In the genomic region with DNA sequence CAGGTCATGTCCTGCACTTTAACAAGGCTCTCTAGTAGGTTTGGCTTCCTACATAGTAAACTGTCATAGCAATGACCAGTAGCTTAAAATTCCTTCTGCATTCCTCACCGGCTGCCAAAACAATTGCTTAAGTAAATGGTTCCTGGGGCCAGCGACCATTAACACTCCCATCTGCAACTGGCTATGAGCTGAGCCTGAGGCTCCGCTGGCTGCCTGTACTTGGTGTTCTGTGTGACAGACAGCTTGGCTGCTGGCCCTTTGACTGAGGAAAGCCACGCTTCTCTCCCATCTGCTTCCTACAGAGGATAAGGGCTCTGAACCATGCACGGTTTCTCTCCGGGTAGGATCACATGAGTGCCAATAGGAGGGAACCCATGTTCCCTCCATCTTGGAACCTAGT, we compare ENCODE assay signal across 9 mouse cellular contexts. TPM values are rescaled to one million over a fixed set of nuclear protein-coding genes. Genes with fewer than 3 reads are reported as not detected.
DNase-seq lines count a peak whose midpoint lies in the region; ATAC-seq and TF ChIP-seq lines count a peak whose summit lies in the region.
"Had no signal": no experiment of that assay in that cellular context is flagged by ENCODE, and none has a peak within 500 bp of the region (broad histone marks: within the 10 kb centered on the region; RNA-seq: fewer than 3 reads in every experiment).

No protein-coding gene starts in this region.

- H3K36me3 ChIP-seq in hindbrain, postnatal 0 days (ENCODE audit: insufficient read depth, low read length), result no peaks in the 10 kb centered on the region
- H3K36me3 ChIP-seq: liver, embryonic 13.5 days had no signal

- H3K27me3 ChIP-seq in hindbrain, postnatal 0 days (ENCODE audit: insufficient read depth, low read length), result no peaks in the 10 kb centered on the region
- H3K27me3 ChIP-seq: liver, embryonic 13.5 days had no signal

- no peak overlapping the region for H3K4me3 ChIP-seq in hindbrain, postnatal 0 days (ENCODE audit: low read length)
- H3K4me3 ChIP-seq: liver, embryonic 13.5 days had no signal

- no peak overlapping the region for H3K4me2 ChIP-seq in hindbrain, postnatal 0 days (ENCODE audit: low read depth, low read length)
- H3K4me2 ChIP-seq: liver, embryonic 13.5 days had no signal

- no peak overlapping the region for H3K9ac ChIP-seq in hindbrain, postnatal 0 days (replicated peaks; ENCODE audit: low read length)
- H3K9ac ChIP-seq: liver, embryonic 13.5 days had no signal

- no peaks in the 10 kb centered on the region for H3K4me1 ChIP-seq in hindbrain, postnatal 0 days (ENCODE audit: insufficient read depth, low read length)
- H3K4me1 ChIP-seq: liver, embryonic 13.5 days had no signal

- TF ChIP-seq CTCF in hindbrain, postnatal 0 days (IDR thresholded peaks at IDR 0.05; ENCODE audit: low read depth), result no peak

- ATAC-seq in hindbrain, postnatal 0 days, result peak; percentile 88

- peak; percentile 21 for DNase-seq in adrenal gland, adult 2 months
- DNase-seq in adrenal gland, postnatal 4 days (ENCODE audit: low spot score in 2 of 2), result no peak
- DNase-seq in urinary bladder, postnatal 14 days (ENCODE audit: low spot score), result peak; percentile 28
- DNase-seq in urinary bladder, postnatal 10 days (ENCODE audit: low spot score), result no peak
- peak; percentile 78 for DNase-seq in hindbrain, postnatal 0 days (ENCODE audit: low spot score)
- peak; percentile 47 for DNase-seq in lung, postnatal 14 days
- DNase-seq in liver, result no peak
- DNase-seq in left cerebral cortex, adult 8-10 months (ENCODE audit: low spot score in 2 of 2), result no peak
- DNase-seq: liver, embryonic 13.5 days had no signal

- no peaks in the 10 kb centered on the region for H3K9me3 ChIP-seq in hindbrain, postnatal 0 days (ENCODE audit: low read length)
- H3K9me3 ChIP-seq: liver, embryonic 13.5 days had no signal

- no peak overlapping the region for H3K27ac ChIP-seq in hindbrain, postnatal 0 days
- H3K27ac ChIP-seq: liver, embryonic 13.5 days had no signal

- 31% methylated on average over 6 of the region's 6 CpGs for WGBS in hindbrain, postnatal 0 days

RNA-seq across cellular contexts. Expression of gene Lypd6b, which starts 53.1 kb away (rescaled TPM):
- 1 to 10 TPM in 1 of 2 experiments, not detected in 1; 1.1 TPM for total RNA-seq in adrenal gland, adult 2 months (2021)
- polyA plus RNA-seq in adrenal gland, adult 2 months (2012; rRNA removed), result 0.06 TPM in 1 of 2 replicates, not detected in the other
- 1 to 10 TPM in 1 of 2 experiments, under 1 TPM in 1; 0.23 to 1.6 TPM for total RNA-seq in adrenal gland, postnatal 4 days (2021)
- 13.9 and 16.2 TPM in 2 replicates for total RNA-seq in hindbrain, postnatal 0 days (2014; rRNA removed)
- 17.4 and 21.8 TPM in 2 replicates for polyA plus RNA-seq in hindbrain, postnatal 0 days (2015; fragmentation: Nextera tagmentation; extraction: Ambion mirVana)
- 10 to 100 TPM in 2 of 4 experiments, 1 to 10 TPM in 2; 9.0 to 10.3 (median 9.7) TPM for total RNA-seq in left cerebral cortex, adult 8-10 months (2022)
- polyA plus RNA-seq: liver, embryonic 13.5 days had no signal

Comparison
In these comparisons a context has a peak if more than half of its experiments do, and no peak if none do; other contexts are left out.
1. DNase-seq: peak in adrenal gland, adult 2 months (single experiment), urinary bladder, postnatal 14 days (single experiment), hindbrain, postnatal 0 days (single experiment) and lung, postnatal 14 days (single experiment); none in adrenal gland, postnatal 4 days (0 of 2), urinary bladder, postnatal 10 days (single experiment), liver (single experiment) and left cerebral cortex, adult 8-10 months (0 of 2).